8 mouse cellular contexts compared by ENCODE assay signal in the genomic region with DNA sequence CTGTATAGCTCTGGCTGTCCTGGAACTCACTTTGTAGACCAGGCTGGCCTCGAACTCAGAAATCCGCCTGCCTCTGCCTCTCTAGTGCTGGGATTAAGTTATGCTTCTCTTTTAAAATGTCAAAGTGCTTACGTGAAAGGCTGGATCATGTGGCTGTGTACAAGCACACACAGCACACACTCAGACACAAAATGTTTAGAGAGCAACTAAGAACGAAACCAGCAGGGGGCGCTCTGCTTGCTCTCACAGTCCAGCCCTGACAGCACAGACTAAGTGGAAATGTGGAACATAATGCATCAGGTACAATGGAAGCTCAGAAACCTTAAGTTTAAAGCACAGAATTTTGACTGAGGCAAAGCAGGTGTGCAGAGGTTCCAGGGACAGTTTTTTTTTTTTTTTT. TPM values are rescaled to one million over a fixed set of nuclear protein-coding genes. Genes with fewer than 3 reads are reported as not detected.
DNase-seq lines count a peak whose midpoint lies in the region; ATAC-seq and TF ChIP-seq lines count a peak whose summit lies in the region.

No protein-coding gene starts in this region.

- no peak overlapping the region for H3K9ac ChIP-seq in hindbrain, embryonic 11.5 days (ENCODE audit: low read depth, low read length)
- H3K9ac ChIP-seq in hindbrain, embryonic 16.5 days (ENCODE audit: low read depth, low read length): no peak overlapping the region
- H3K9ac ChIP-seq in intestine, postnatal 0 days (ENCODE audit: low read depth, low read length): no peak overlapping the region
- no peak overlapping the region for H3K9ac ChIP-seq in midbrain, embryonic 13.5 days (replicated peaks)

- no peaks in the 10 kb centered on the region for H3K36me3 ChIP-seq in hindbrain, embryonic 11.5 days (ENCODE audit: control insufficient read depth, insufficient read depth, low read length)
- no peaks in the 10 kb centered on the region for H3K36me3 ChIP-seq in hindbrain, embryonic 16.5 days (ENCODE audit: control insufficient read depth, insufficient read depth, low read length)
- no peaks in the 10 kb centered on the region for H3K36me3 ChIP-seq in intestine, postnatal 0 days (ENCODE audit: control insufficient read depth, insufficient read depth)
- H3K36me3 ChIP-seq in midbrain, embryonic 13.5 days: no peaks in the 10 kb centered on the region

- H3K27ac ChIP-seq in hindbrain, embryonic 11.5 days (ENCODE audit: low read depth, low read length): no peak overlapping the region
- H3K27ac ChIP-seq in hindbrain, embryonic 16.5 days (ENCODE audit: low read depth, low read length): no peak overlapping the region
- H3K27ac ChIP-seq in intestine, postnatal 0 days (ENCODE audit: low read depth, low read length): no peak overlapping the region; the same call in 1 of the 2 replicates
- no peak overlapping the region for H3K27ac ChIP-seq in midbrain, embryonic 13.5 days

- peak; percentile 92 for DNase-seq in hindbrain, embryonic 11.5 days (ENCODE audit: low spot score)
- peak; percentile 75 for DNase-seq in cerebellum, adult 9-11 months
- peak; percentile 73 to 89 for DNase-seq in frontal cortex, postnatal 36 days (ENCODE audit: low spot score in 2 of 2)
- peak; percentile 50 to 76 for DNase-seq in left cerebral cortex, postnatal 36 days (ENCODE audit: low spot score in 2 of 2)
- peak; percentile 87 to 95 for DNase-seq in spleen, postnatal 10 days (ENCODE audit: low spot score in 2 of 2)

- H3K4me2 ChIP-seq in hindbrain, embryonic 11.5 days (replicated peaks; ENCODE audit: low read depth, low read length): no peak overlapping the region
- no peak overlapping the region for H3K4me2 ChIP-seq in hindbrain, embryonic 16.5 days (ENCODE audit: low read length)
- no peak overlapping the region for H3K4me2 ChIP-seq in intestine, postnatal 0 days (replicated peaks; ENCODE audit: low read depth)
- H3K4me2 ChIP-seq in midbrain, embryonic 13.5 days (replicated peaks): no peak overlapping the region

- no peaks in the 10 kb centered on the region for H3K27me3 ChIP-seq in hindbrain, embryonic 11.5 days (ENCODE audit: control insufficient read depth, insufficient read depth, low read length)
- H3K27me3 ChIP-seq in hindbrain, embryonic 16.5 days (replicated peaks; ENCODE audit: control insufficient read depth, insufficient read depth, low read length): no peaks in the 10 kb centered on the region
- no peaks in the 10 kb centered on the region for H3K27me3 ChIP-seq in intestine, postnatal 0 days (replicated peaks; ENCODE audit: control insufficient read depth, insufficient read depth, low read length)
- no peaks in the 10 kb centered on the region for H3K27me3 ChIP-seq in midbrain, embryonic 13.5 days

- H3K4me3 ChIP-seq in hindbrain, embryonic 11.5 days (ENCODE audit: low read depth, low read length): no peak overlapping the region
- no peak overlapping the region for H3K4me3 ChIP-seq in hindbrain, embryonic 16.5 days (ENCODE audit: low read length)
- H3K4me3 ChIP-seq in intestine, postnatal 0 days (ENCODE audit: low read depth, low read length): no peak overlapping the region
- H3K4me3 ChIP-seq in midbrain, embryonic 13.5 days (replicated peaks): no peak overlapping the region

- WGBS in hindbrain, embryonic 11.5 days: 5% methylated on average over 4 of the region's 5 CpGs
- whole genome bisulfite sequencing in hindbrain, embryonic 16.5 days: 8% methylated on average over 5 of the region's 5 CpGs
- WGBS in intestine, postnatal 0 days: 11% methylated on average over 5 of the region's 5 CpGs
- WGBS in midbrain, embryonic 13.5 days: 6% methylated on average over 5 of the region's 5 CpGs

- peak; percentile 92 for TF ChIP-seq CTCF in intestine, postnatal 0 days (IDR thresholded peaks at IDR 0.05; ENCODE audit: low read depth)

- no peaks in the 10 kb centered on the region for H3K9me3 ChIP-seq in hindbrain, embryonic 11.5 days (ENCODE audit: control insufficient read depth, low read length)
- H3K9me3 ChIP-seq in hindbrain, embryonic 16.5 days (ENCODE audit: control insufficient read depth, low read length): no peaks in the 10 kb centered on the region
- no peaks in the 10 kb centered on the region for H3K9me3 ChIP-seq in intestine, postnatal 0 days (ENCODE audit: control insufficient read depth)
- H3K9me3 ChIP-seq in midbrain, embryonic 13.5 days: no peaks in the 10 kb centered on the region

- intact Hi-C loops in left cerebral cortex, postnatal 36 days (cut with DNase I): no loop called here

- H3K4me1 ChIP-seq in hindbrain, embryonic 11.5 days (replicated peaks; ENCODE audit: control insufficient read depth, insufficient read depth, low read length): no peaks in the 10 kb centered on the region
- peaks cover 9% of the 10 kb centered on the region for H3K4me1 ChIP-seq in hindbrain, embryonic 16.5 days (ENCODE audit: control insufficient read depth, insufficient read depth, low read depth, low read length)
- no peaks in the 10 kb centered on the region for H3K4me1 ChIP-seq in intestine, postnatal 0 days (replicated peaks; ENCODE audit: control insufficient read depth, insufficient read depth, low read length)
- H3K4me1 ChIP-seq in midbrain, embryonic 13.5 days (replicated peaks): peaks cover 13% of the 10 kb centered on the region

- ATAC-seq in hindbrain, embryonic 11.5 days (ENCODE audit: low FRiP score): peak; percentile 70; the same call in 1 of the 2 replicates
- ATAC-seq in hindbrain, embryonic 16.5 days: no peak
- peak; percentile 71 for ATAC-seq in intestine, postnatal 0 days
- 0 out of 2 replicates have a peak, but pooled peaks have one; percentile 64 for ATAC-seq in midbrain, embryonic 13.5 days

RNA-seq across cellular contexts. Expression of gene Atad5, which starts 2.4 kb away (rescaled TPM):
- polyA plus RNA-seq in hindbrain, embryonic 11.5 days (2014; fragmentation: Nextera tagmentation; extraction: Ambion mirVana): 14.7 and 17.7 TPM in 2 replicates
- 4.3 and 4.4 TPM in 2 replicates for polyA plus RNA-seq in hindbrain, embryonic 16.5 days (2015; fragmentation: Nextera tagmentation; extraction: Ambion mirVana)
- polyA plus RNA-seq in intestine, postnatal 0 days (2015; fragmentation: Nextera tagmentation; extraction: Ambion mirVana): 2.2 and 2.4 TPM in 2 replicates
- total RNA-seq in left cerebral cortex, postnatal 36 days (2021): 1 to 10 TPM; 2.6 to 4.3 TPM
- polyA plus RNA-seq in midbrain, embryonic 13.5 days (2015; fragmentation: Nextera tagmentation; extraction: Ambion mirVana): 7.8 and 8.5 TPM in 2 replicates

RNA-seq across cellular contexts. Expression of gene Crlf3, which starts 6.1 kb away (rescaled TPM):
- 27.0 and 27.9 TPM in 2 replicates for polyA plus RNA-seq in hindbrain, embryonic 11.5 days (2014; fragmentation: Nextera tagmentation; extraction: Ambion mirVana)
- 12.6 and 13.8 TPM in 2 replicates for polyA plus RNA-seq in hindbrain, embryonic 16.5 days (2015; fragmentation: Nextera tagmentation; extraction: Ambion mirVana)
- polyA plus RNA-seq in intestine, postnatal 0 days (2015; fragmentation: Nextera tagmentation; extraction: Ambion mirVana): 13.2 and 14.2 TPM in 2 replicates
- total RNA-seq in left cerebral cortex, postnatal 36 days (2021): 10 to 100 TPM; 15.2 TPM
- polyA plus RNA-seq in midbrain, embryonic 13.5 days (2015; fragmentation: Nextera tagmentation; extraction: Ambion mirVana): 14.1 and 14.6 TPM in 2 replicates

RNA-seq across cellular contexts. Expression of gene Tefm, which starts 55.1 kb away (rescaled TPM):
- 29.4 and 34.6 TPM in 2 replicates for polyA plus RNA-seq in hindbrain, embryonic 11.5 days (2014; fragmentation: Nextera tagmentation; extraction: Ambion mirVana)
- polyA plus RNA-seq in hindbrain, embryonic 16.5 days (2015; fragmentation: Nextera tagmentation; extraction: Ambion mirVana): 21.0 and 22.0 TPM in 2 replicates
- 15.0 and 16.3 TPM in 2 replicates for polyA plus RNA-seq in intestine, postnatal 0 days (2015; fragmentation: Nextera tagmentation; extraction: Ambion mirVana)
- total RNA-seq in left cerebral cortex, postnatal 36 days (2021): 1 to 10 TPM; 7.9 to 8.3 TPM
- 28.3 and 31.2 TPM in 2 replicates for polyA plus RNA-seq in midbrain, embryonic 13.5 days (2015; fragmentation: Nextera tagmentation; extraction: Ambion mirVana)
